Mouse (Mus musculus): ENCODE measurements around the gene Slc26a9. TPM values are rescaled to one million over a fixed set of nuclear protein-coding genes. Genes with fewer than 3 reads are reported as not detected.
A peak's percentile ranks its signal among the peaks of the same experiment; 100 is the strongest.

Slc26a9 gene
- polyA plus RNA-seq, 1 experiment from 2014 or later = 0.62 TPM

DNA sequence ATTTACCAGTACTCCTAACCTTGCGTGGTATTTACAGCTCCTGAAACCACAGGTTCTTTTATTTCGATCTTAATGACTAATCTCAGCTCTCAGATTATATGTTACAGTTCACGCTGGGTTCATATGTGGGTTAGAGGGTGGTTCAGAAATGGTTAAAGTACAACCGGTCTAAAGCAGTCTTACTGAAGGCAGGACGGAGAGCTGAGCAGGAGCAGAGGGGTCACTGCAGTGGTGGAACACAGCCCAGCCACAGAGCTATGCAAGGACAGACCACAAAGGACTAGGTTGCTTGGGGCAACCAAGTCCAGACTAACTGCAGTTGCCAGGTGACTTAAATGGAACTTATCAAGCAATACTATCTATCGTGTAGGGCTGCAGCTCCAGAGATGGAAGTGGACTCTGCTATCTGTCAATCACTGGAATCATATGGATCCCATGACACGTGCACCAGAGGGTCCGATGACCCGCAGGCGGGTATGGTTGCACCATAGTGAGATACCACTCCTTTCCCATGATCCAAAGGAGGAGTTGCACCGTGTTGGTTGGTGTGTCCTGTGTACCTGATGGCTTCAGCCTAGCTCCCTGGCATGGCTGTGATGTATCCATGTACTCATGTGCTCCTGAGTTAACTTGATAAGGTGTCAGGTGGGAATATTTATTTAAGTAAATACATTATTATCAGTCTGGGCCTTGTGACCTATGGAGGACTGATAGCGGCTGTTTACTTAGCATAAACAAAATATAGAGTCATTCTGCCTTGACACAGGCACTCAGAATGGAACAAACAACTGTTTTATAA, 13.0 kb upstream of the Slc26a9 start:
- H3K27ac ChIP-seq (ENCODE audit: low read depth, low read length) = no peak overlapping the region
- no peaks in the 10 kb centered on the region for H3K36me3 ChIP-seq (ENCODE audit: control insufficient read depth, insufficient read depth, low read length)
- H3K27me3 ChIP-seq (ENCODE audit: control insufficient read depth, insufficient read depth, low read length) = no peaks in the 10 kb centered on the region
- H3K4me2 ChIP-seq (replicated peaks; ENCODE audit: low read depth, low read length) = no peak overlapping the region
- no peak overlapping the region for H3K9ac ChIP-seq (ENCODE audit: low read depth, low read length)
- H3K4me1 ChIP-seq (ENCODE audit: control insufficient read depth, insufficient read depth, low read length) = no peaks in the 10 kb centered on the region
- H3K4me3 ChIP-seq (ENCODE audit: low read length) = no peak overlapping the region
- 64% methylated on average over 12 of the region's 12 CpGs for WGBS
- ATAC-seq (ENCODE audit: low FRiP score, low TSS enrichment) = peak; percentile 69
- H3K9me3 ChIP-seq (ENCODE audit: control insufficient read depth, low read length) = no peaks in the 10 kb centered on the region

DNA sequence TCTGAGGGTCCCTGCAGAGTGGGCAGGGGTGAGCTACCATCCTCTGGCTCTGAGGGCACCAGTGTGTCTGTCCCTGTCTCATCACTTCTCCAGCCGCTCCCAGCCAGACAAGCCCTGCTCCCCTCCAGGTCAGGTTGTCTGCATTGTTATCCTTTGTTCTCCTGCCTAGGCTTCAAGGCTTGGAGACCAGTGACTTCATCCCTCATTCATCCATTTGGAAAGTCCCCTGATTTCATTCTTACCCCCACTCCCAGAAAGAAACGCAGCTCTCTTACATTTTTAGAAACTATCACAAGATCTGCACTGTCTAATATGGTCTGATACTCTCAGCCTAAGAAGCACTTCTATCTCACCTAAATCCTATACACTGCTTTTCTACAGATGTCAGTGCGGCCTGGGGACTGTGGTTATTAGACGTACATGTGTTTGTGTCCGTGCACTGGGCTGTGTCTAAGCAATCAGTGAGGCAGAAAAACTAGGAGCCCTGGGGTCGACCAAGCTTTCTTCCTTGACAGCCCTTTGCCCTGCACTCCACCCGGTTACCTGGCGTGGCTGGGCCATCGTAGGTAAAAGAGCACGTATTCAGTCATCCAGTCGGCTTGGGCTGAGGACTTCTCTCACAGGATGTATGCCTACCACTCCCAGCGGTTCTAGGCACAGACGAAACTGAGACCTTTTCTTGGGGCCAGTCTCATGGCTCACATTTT, 10.2 kb upstream of the Slc26a9 start:
- Histone ChIP-seq H3K9ac (ENCODE audit: low read depth, low read length) (no peak overlapping the region), H3K4me2 (replicated peaks; ENCODE audit: low read depth, low read length) (no peak overlapping the region), H3K4me3 (ENCODE audit: low read length) (no peak overlapping the region), H3K27ac (ENCODE audit: low read depth, low read length) (no peak overlapping the region), H3K27me3 (ENCODE audit: control insufficient read depth, insufficient read depth, low read length) (no peaks in the 10 kb centered on the region), H3K4me1 (ENCODE audit: control insufficient read depth, insufficient read depth, low read length) (no peaks in the 10 kb centered on the region), H3K9me3 (ENCODE audit: control insufficient read depth, low read length) (no peaks in the 10 kb centered on the region), H3K36me3 (ENCODE audit: control insufficient read depth, insufficient read depth, low read length) (no peaks in the 10 kb centered on the region)
- 41% methylated on average over 13 of the region's 13 CpGs for WGBS
- peak; percentile 51; the same call in 1 of the 2 replicates for ATAC-seq (ENCODE audit: low FRiP score, low TSS enrichment)

DNA sequence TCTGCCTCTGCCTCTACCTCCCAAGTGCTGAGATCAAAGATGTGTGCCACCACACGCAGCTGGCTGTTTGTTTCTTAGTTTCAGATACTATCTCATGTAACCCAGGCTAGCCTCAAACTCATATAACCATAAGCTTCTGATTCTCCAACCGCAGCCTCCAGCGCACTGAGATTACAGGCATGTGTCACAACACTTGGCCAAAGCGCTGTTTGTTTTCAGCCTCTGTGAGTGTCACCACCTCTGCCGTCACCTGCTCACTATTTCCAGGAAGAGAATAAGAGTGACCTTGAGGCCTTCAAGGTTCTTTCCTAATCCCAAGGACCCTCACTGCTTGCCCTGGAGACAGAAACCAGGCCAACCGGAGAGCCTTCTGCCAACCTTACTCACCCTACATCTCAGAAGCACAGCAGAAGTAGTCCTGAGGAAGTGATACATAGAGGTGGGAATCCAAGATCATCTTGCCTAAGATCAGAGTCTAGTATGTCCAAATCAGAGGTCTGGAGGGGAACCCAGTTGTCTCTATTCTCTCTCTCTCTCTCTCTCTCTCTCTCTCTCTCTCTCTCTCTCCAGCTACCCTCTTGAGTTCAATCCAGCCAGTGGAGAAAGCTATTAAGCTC, 9.1 kb upstream of the Slc26a9 start:
- H3K4me2 ChIP-seq (replicated peaks; ENCODE audit: low read depth, low read length) = no peak overlapping the region
- no peaks in the 10 kb centered on the region for H3K9me3 ChIP-seq (ENCODE audit: control insufficient read depth, low read length)
- H3K27ac ChIP-seq (ENCODE audit: low read depth, low read length) = no peak overlapping the region
- no peak overlapping the region for H3K4me3 ChIP-seq (ENCODE audit: low read length)
- no peak for ATAC-seq (ENCODE audit: low FRiP score, low TSS enrichment)
- WGBS = 94% methylated on average over 6 of the region's 6 CpGs
- H3K9ac ChIP-seq (ENCODE audit: low read depth, low read length) = no peak overlapping the region
- no peaks in the 10 kb centered on the region for H3K27me3 ChIP-seq (ENCODE audit: control insufficient read depth, insufficient read depth, low read length)
- no peaks in the 10 kb centered on the region for H3K4me1 ChIP-seq (ENCODE audit: control insufficient read depth, insufficient read depth, low read length)
- no peaks in the 10 kb centered on the region for H3K36me3 ChIP-seq (ENCODE audit: control insufficient read depth, insufficient read depth, low read length)

DNA sequence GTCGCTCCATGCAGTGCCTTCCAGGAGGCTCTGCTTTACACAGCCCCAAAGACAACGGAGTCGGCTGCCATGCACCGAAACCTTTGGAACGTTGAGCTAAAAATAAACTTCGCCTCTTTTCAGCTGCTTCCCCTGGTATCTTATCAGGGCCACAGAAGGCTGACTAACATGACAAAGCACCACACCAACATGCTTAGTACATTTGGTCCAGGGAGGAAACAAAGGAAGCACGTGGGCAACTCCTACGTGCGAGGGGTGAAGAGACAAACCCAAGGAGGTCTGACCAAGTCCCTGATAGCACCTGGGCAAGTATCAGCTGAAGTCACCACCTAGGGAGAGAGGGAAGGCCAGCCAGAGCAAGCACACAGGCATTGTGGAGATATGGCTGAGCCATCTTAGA, 7.3 kb upstream of the Slc26a9 start:
- WGBS = 92% methylated on average over 9 of the region's 9 CpGs
- H3K4me1 ChIP-seq (ENCODE audit: control insufficient read depth, insufficient read depth, low read length) = no peaks in the 10 kb centered on the region
- no peaks in the 10 kb centered on the region for H3K36me3 ChIP-seq (ENCODE audit: control insufficient read depth, insufficient read depth, low read length)
- H3K9ac ChIP-seq (ENCODE audit: low read depth, low read length) = no peak overlapping the region
- ATAC-seq (ENCODE audit: low FRiP score, low TSS enrichment) = no peak
- no peak overlapping the region for H3K4me3 ChIP-seq (ENCODE audit: low read length)
- H3K27ac ChIP-seq (ENCODE audit: low read depth, low read length) = no peak overlapping the region
- no peaks in the 10 kb centered on the region for H3K9me3 ChIP-seq (ENCODE audit: control insufficient read depth, low read length)
- H3K27me3 ChIP-seq (ENCODE audit: control insufficient read depth, insufficient read depth, low read length) = no peaks in the 10 kb centered on the region
- no peak overlapping the region for H3K4me2 ChIP-seq (replicated peaks; ENCODE audit: low read depth, low read length)

DNA sequence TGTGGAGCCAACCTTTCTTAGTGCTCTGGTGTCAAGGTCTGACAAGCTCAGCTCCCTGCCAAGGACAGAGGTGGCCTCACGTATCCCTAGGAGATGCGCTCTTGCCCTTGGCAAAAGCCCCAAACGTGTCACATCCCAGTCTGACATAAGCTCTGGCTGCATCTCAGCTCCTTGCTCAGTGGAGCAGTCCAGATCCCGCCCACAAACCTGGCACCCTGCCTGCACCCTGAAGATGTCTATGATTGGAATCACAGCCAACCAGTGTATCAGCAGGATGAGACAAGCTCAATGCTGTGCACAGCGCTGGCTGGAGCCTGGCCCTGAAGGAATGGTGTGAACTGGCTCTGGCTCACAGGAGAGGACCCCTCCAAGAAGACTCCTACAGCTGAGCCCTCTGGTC, 6.6 kb upstream of the Slc26a9 start:
- Histone ChIP-seq H3K36me3 (ENCODE audit: control insufficient read depth, insufficient read depth, low read length) (no peaks in the 10 kb centered on the region), H3K4me1 (ENCODE audit: control insufficient read depth, insufficient read depth, low read length) (no peaks in the 10 kb centered on the region), H3K27me3 (ENCODE audit: control insufficient read depth, insufficient read depth, low read length) (no peaks in the 10 kb centered on the region), H3K4me2 (replicated peaks; ENCODE audit: low read depth, low read length) (no peak overlapping the region), H3K9ac (ENCODE audit: low read depth, low read length) (no peak overlapping the region), H3K4me3 (ENCODE audit: low read length) (no peak overlapping the region), H3K9me3 (ENCODE audit: control insufficient read depth, low read length) (no peaks in the 10 kb centered on the region), H3K27ac (ENCODE audit: low read depth, low read length) (no peak overlapping the region)
- ATAC-seq (ENCODE audit: low FRiP score, low TSS enrichment) = no peak
- 80% methylated on average over 5 of the region's 5 CpGs for WGBS

DNA sequence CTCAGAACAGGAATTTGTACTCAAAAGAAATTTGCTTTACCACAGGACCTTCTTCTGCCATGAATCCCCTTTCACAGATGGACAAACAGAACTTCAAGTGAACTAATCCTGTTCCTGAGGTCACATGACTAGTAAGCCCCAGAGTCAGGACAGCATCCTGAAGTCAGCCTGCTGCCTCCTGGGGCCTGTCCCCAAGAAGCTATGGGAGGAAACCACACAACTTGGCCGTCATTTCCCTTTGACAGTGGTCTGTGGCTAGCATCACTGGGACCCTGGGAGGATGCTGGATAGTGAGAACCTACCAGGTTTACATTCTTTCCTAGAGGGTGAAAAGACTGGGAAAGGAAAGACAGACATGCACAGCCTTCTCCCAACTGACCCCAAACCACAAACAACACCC, 5.1 kb upstream of the Slc26a9 start:
- no peaks in the 10 kb centered on the region for H3K36me3 ChIP-seq (ENCODE audit: control insufficient read depth, insufficient read depth, low read length)
- no peak overlapping the region for H3K27ac ChIP-seq (ENCODE audit: low read depth, low read length)
- no peak overlapping the region for H3K4me2 ChIP-seq (replicated peaks; ENCODE audit: low read depth, low read length)
- no peaks in the 10 kb centered on the region for H3K9me3 ChIP-seq (ENCODE audit: control insufficient read depth, low read length)
- WGBS = 67% methylated on average over 1 of the region's 1 CpGs
- no peak overlapping the region for H3K4me3 ChIP-seq (ENCODE audit: low read length)
- H3K4me1 ChIP-seq (ENCODE audit: control insufficient read depth, insufficient read depth, low read length) = no peaks in the 10 kb centered on the region
- ATAC-seq (ENCODE audit: low FRiP score, low TSS enrichment) = no peak
- no peak overlapping the region for H3K9ac ChIP-seq (ENCODE audit: low read depth, low read length)
- no peaks in the 10 kb centered on the region for H3K27me3 ChIP-seq (ENCODE audit: control insufficient read depth, insufficient read depth, low read length)

DNA sequence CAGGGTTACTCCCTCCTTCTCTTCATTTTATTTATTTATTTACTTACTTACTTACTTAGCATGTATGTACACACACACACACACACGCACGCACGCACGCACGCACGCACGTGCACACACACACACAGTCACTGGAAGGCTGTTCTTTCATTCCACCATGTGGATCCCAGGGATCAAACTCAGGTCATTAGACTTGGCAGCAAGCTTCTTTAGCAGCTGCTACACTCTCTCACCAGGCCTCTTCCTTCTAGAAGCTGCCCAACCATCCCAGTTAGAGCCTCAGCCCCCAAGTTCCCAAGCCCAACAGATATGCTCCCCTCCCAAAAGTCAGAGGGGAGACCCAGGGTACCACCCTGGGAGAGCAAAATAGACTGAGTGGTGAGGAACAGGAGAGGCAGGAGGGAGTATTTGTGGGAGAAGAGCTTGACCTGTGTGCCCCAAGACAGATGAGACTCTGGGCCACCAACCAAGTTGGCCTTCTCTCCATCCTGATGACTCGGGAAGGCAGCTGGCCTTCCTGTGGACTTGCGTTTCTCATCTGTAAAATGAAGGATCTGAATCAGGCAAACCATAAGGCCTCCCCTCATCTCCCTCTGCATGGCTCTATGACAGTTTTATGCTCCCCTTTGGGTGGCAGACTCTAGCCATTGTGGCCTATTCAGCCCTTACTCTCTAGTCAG, 4.2 kb upstream of the Slc26a9 start:
- Histone ChIP-seq H3K27me3 (ENCODE audit: control insufficient read depth, insufficient read depth, low read length) (no peaks in the 10 kb centered on the region), H3K27ac (ENCODE audit: low read depth, low read length) (no peak overlapping the region), H3K4me2 (replicated peaks; ENCODE audit: low read depth, low read length) (no peak overlapping the region), H3K36me3 (ENCODE audit: control insufficient read depth, insufficient read depth, low read length) (no peaks in the 10 kb centered on the region), H3K4me1 (ENCODE audit: control insufficient read depth, insufficient read depth, low read length) (no peaks in the 10 kb centered on the region), H3K9me3 (ENCODE audit: control insufficient read depth, low read length) (no peaks in the 10 kb centered on the region), H3K4me3 (ENCODE audit: low read length) (no peak overlapping the region), H3K9ac (ENCODE audit: low read depth, low read length) (no peak overlapping the region)
- WGBS = 92% methylated on average over 9 of the region's 9 CpGs
- no peak for ATAC-seq (ENCODE audit: low FRiP score, low TSS enrichment)

DNA sequence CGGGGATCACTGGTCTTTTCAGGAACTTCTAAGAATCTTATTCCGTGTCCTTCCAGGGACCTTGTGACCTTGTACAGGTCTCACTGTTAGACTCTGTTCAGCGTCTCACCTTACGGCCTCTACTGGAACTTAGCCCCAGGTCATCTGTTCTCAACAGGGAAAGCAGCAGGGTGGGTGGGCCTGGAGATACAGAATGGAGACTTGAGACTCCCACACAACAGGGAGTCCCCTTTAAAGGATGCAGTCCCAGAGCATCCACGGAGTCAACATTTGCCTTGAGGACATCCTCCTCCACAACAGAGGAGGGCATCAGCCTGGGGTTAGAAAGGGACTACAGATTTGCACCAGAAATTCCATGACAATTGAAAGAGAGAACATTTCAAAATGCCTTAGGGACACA, 1.6 kb downstream of the Slc26a9 start:
- Histone ChIP-seq H3K4me3 (ENCODE audit: low read length) (no peak overlapping the region), H3K4me2 (replicated peaks; ENCODE audit: low read depth, low read length) (no peak overlapping the region)
- ATAC-seq (ENCODE audit: low FRiP score, low TSS enrichment) = no peak

More for the DNA sequence above, 1.6 kb downstream of the Slc26a9 start:
- H3K36me3 ChIP-seq (ENCODE audit: control insufficient read depth, insufficient read depth, low read length) = no peaks in the 10 kb centered on the region
- no peak overlapping the region for H3K9ac ChIP-seq (ENCODE audit: low read depth, low read length)
- H3K9me3 ChIP-seq (ENCODE audit: control insufficient read depth, low read length) = no peaks in the 10 kb centered on the region
- WGBS = 55% methylated on average over 5 of the region's 5 CpGs
- no peak overlapping the region for H3K27ac ChIP-seq (ENCODE audit: low read depth, low read length)
- no peaks in the 10 kb centered on the region for H3K4me1 ChIP-seq (ENCODE audit: control insufficient read depth, insufficient read depth, low read length)
- no peaks in the 10 kb centered on the region for H3K27me3 ChIP-seq (ENCODE audit: control insufficient read depth, insufficient read depth, low read length)
